Mouse (Mus musculus): ENCODE data around the gene Hfe2.
"Not testable (repeated sequence)": the region's sequence is repeated elsewhere in the genome, so short reads cannot be mapped to it uniquely, and the experiment has no call there.

The Hfe2 gene

DNA sequence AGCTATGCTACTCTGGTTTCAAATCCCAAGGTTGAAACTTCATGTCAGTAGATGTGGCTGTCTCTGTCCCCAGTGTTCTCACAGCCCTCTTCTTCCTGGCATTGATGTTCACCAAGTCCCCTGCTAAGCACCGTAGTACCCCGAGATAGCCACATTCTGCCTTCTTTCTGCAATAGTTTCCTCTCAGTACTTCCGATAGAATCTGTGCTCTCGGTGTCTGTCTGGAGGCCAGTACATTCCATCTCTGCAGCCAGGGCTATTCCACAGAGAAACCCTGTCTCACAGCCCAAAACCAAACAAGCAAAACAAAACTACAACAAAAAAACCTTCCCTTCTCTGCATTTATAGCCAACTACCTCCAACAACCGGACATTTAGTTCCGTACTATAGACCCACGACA is 28.8 kb upstream of the Hfe2 start:
- peak; percentile 72 for DNase-seq (ENCODE audit: extremely low read depth, low read depth)

DNA sequence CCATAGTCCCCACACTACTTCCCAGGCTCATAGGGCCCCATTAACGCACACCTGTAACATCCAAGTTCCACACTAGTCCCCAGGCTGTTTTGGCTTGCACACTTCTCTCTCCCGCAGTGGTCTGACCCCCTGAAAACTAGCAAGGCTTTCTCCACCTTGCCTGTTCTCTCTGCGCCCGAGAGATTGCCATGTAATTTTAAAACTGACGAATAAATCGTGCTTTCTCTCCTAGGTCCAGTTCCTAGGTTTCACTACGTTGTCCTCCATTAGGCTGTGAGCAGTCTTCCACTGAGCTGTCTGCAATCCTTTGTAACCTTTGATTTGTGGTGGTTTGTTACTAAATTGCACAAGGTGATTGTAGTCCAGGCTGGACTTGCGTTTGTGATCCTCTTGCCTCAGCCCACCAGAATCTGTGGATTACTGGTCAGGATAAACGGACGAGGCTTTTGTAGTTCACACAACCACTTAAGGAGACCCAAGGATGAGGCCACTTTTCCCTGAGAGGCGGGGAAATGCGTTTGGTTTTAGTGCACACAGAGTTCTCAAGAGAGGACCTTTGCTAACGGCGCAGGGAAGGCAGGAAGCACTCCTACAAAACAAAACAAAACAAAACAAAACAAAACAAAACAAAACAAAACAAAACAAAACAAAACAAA is 28.2 kb upstream of the Hfe2 start:
- peak; percentile 70 for DNase-seq (ENCODE audit: extremely low read depth, low read depth)

DNA sequence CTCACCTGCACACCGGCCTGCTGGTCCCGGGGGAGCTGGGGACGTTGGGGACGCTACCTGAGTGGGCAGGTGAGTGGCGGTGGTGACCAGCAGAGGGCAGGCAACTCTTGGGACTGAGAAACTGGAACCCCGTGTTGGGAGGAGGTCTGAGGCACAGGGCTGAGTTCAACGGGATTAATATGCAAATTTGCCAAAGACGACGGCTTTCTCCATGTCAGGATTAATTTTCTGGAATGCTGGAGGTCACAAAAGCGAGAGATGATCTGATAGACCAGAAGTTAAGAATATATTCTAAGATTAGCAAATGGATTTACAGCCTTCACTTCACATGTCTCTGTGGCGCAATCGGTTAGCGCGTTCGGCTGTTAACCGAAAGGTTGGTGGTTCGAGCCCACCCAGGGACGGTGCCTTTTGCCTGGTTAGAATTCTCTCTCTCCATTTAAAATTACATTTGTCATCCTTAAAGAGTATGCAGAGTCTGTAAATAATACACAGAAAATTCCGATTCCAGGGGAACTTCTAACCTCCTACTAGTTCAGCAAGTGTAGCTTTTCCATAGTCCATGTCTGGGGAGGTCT is 27.4 kb upstream of the Hfe2 start:
- peak; percentile 99 for DNase-seq (ENCODE audit: extremely low read depth, low read depth)

DNA sequence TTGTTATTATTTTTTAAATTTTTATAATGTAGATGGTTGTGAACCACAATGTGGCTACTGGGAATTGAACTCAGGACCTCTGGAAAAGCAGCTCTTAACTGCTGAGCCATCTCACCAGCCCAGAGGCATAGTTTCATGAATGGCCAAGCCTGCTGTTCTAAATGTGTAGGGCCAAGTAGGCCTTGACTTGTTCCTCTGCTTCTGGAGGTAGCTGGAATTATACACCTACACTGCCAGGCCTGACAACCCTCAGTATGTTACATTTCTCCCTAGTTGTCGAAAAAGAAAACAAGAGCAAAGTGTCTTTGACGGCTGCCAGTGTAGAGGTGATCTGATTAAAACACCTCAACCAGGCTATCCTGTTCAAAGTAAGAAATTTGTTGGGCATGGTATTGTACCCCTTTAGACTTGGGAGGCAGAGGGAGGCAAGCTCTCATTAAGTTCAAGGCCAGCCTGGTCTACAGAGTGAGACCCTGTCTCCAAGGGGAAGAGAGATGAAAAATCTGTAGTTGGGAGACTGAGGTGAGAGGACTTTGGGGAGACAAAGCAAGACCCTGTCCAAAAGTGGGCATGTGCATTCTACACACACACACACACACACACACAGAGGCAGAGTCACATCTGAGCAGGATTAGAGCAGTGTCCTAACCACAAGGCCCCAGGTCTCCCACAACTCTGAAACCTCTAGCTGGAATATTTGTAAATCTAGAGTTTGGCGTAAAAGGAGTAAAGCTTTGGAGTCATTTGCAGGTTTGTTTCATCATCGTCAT is 26.3 kb upstream of the Hfe2 start:
- peak; percentile 77 for DNase-seq (ENCODE audit: extremely low read depth, low read depth)

DNA sequence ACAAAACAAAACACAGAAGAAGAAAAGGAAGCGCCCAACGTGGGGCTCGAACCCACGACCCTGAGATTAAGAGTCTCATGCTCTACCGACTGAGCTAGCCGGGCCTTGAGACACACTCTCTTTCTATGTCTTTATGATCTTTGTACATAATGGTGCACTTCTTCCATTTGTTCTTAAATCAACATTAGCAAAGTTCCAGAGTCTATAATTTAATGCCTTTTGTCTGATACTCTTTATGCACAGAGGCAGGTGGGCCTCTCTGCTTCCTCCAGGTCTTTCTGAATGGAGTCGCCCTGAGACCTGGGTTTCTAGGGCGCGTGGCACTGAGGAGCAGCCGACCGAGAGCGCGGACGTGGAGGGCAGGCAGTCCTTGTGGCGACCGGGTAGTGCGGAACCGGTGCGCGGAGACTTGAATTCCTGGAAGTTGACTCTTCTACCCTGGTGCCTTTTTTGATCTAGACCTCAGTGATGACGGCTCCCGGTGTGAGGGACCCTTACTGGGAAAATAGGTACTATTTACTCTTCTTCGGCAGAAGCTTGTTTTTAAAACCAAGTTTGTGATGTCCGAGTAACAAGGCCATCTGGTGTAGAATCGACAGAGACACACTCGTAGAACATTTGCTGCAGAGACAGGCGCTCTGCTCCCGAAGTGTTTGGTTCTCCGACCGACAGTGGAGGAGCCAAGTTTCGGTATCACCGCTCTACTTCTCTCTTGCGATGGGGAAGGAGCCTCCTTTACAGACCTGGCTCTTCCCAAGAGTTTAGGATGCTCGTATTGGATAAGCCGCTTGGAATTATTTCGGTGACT is 25.3 kb upstream of the Hfe2 start:
- DNase-seq (ENCODE audit: extremely low read depth, low read depth): peak; percentile 91

DNA sequence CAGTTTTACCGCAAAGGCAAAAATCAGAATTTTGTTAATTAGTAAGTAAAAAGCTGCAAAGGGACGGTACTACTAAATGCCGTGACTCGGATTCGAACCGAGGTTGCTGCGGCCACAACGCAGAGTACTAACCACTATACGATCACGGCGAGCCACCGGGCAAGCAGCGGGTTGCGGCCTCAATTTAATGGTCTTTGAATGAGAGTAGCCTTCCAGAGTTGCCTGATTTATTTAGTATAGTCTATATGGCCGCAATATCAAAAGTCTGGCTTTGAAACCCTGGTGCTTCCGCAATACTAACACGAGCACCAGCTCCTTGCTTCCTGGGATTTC is 24.7 kb upstream of the Hfe2 start:
- peak; percentile 94 for DNase-seq (ENCODE audit: extremely low read depth, low read depth)

DNA sequence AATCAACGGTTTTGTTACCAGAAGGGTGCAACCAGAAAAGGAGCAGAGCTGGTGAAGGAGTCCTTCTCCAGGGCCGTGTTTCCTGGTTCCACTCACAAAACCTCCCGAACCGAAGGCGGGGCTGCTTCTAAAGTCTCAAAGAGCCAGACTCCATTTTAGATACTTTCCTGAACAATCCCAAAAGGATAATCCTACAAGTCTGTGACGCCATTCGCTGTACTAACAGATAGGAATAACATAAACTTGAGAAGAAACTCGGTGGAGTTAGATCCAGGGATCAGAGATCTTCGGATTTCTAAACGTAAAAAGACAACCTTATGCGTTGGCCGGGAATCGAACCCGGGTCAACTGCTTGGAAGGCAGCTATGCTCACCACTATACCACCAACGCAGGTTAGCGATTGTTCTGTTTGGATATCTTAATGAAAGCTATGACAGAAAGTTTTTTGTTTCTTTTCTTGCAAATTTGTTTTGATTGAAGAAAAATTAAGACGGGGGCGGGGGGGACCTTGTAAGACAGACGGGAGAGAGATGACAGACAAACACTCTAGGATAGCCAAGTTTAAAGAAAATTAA is 24.2 kb upstream of the Hfe2 start:
- DNase-seq (ENCODE audit: extremely low read depth, low read depth): peak; percentile 93

DNA sequence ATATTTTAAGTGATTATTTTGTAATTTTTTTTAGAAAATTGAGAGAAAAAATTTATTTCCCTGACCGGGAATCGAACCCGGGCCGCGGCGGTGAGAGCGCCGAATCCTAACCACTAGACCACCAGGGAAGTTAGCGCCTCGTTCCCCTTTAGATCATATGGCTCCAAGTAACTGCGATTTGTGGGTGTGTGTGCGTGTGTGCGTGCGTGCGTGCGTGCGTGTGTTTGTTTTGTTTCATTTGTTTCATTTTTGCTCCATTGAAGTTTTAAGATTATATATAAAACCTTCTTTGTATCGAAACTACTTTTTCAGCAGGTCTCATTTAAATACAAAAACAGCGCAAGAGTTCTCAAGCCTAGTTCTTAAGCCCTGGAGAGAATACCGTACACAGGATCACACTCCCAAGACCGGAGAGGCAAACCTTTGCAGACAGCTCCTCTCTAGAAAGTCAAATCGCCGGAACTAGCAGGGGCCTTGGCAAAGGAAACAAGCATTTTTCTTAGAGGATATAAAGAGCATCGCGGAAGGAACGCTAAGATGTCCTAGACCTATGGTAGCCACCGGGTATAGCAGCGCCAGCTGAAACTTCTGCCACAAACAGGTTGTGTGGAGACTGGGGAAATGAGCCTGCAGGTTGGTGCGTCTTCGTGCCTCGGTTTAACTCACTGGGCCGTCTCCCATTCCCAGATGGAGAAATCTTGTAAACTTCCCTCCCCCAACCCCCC is 23.4 kb upstream of the Hfe2 start:
- DNase-seq (ENCODE audit: extremely low read depth, low read depth): peak; percentile 90

DNA sequence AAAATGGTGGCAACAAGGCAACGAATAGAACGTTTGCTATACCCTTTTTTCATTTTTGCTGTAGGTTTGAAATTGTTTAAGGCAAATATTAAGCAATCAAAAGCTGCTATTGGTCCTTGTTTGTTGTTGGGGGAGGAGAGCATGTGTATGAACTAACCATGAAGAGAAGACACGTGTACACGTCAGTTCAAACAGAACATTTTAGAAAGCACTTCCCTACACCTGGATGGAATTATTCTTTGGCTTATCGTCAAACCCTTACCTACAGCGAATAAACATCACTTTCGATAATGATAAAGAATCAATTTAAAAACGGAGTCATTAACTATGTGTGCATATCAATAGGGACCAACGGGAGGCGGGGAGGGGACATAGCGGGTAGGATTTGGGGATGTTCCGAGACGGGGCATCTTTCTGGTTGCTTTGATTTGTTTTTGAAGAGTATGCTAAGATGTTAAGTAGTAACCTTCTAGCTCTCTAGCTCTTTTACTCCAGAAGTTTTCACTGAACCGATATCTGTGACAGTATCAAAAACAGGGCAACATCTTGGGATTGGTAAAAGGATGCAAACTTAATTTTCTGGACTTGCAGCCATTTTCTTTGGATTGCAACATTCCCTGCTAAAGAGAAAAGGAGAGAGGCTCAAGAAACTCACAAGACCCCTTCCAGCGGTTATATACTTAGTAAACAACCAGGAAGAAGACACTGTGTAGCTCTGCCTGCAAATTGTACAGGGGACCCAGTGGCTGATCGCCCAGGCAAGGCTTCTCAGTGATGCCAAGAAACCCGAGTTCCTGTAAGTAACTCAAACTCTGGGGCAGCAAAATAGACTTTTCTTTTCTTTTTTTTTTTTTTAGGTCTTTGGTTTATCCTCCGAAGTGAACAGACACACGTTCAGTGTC is 22.5 kb upstream of the Hfe2 start:
- DNase-seq (ENCODE audit: extremely low read depth, low read depth): peak; percentile 68

DNA sequence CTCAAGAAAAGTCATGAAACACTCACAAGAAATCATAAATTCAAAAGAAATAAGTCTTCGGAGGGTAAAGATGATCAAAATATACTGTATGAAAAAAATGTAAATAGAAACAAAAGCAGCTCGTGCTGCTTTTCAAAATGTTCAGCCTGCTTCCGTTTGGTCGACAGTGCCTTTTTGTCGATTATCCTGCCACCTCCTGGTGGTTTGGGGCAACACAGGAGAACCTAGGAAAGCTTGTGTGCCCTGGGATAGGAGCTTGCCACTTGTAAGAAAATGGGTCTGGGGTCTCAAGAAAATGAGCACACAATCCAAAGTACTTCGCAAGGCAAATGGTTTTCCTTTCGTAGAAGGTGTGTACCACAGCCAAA is 21.9 kb upstream of the Hfe2 start:
- peak; percentile 95 for DNase-seq (ENCODE audit: extremely low read depth, low read depth)

DNA sequence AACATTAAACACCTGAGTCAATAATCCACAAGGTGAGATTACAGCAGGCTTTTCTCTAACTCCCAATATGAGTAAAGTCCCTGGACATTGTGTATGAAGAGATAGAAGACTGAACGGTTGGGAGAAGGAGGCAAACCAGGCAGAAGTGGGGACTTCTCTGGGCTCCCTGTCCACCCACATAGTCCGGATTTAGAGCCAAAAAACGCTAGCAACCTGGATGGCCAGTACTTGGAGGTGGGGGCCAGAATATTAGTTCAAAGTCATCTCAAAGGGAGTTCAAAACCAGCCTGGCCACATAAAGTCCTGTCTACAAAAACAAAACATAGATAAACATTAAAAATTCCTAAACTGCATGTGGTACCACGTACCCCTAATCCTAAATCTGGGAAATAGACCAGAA is 21.0 kb upstream of the Hfe2 start:
- no peak for DNase-seq (ENCODE audit: extremely low read depth, low read depth)

DNA sequence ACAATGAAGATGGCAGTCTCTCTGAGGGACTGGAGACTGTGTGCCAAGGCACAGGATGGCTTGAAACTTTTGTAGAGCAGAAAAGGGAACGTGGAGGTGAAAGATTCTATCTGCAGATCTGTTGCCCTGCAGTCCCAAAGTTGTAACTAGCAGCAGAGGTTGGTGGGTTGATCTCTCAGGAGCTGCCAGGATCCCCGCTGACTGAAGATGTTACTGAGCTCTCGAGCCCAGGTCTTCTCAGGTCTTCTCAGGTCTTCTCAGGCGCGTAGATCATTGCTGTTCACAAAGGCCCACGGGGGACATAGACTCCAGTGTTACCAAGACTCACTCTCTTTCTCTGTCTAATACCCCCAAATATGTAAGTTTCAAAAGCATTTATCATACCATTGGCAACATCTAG is 20.0 kb upstream of the Hfe2 start:
- DNase-seq (ENCODE audit: extremely low read depth, low read depth): no peak

DNA sequence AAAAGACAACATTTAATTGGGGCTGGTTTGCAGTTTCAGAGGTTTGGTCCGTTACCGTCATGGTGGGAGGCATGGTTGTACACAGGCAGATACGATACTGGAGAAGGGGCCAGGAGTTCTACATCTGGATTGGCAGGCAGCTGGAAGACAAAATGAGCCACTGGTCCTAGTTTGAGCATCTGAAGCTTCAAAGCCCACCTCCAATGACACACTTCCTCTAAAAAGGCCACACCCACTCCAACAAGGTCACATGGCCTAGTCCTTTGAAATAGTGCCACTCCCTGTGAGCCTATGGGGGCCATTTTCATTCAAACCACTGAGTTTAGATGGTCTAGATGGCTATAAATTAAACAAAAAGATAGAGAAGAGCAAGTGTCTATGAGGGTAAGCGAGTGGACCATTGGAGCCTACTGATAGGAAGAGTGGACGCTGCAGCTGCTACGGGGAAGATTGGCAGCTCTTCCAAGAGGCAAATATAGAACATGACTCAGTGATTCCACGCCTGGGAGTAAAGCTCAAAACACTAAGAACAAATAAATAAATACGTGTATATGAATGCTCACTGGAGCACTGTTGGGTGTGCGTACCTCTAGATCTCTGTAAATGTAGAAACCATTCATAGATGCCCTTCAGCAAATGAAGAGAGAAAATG is 18.4 kb upstream of the Hfe2 start:
- DNase-seq (ENCODE audit: extremely low read depth, low read depth): no peak

DNA sequence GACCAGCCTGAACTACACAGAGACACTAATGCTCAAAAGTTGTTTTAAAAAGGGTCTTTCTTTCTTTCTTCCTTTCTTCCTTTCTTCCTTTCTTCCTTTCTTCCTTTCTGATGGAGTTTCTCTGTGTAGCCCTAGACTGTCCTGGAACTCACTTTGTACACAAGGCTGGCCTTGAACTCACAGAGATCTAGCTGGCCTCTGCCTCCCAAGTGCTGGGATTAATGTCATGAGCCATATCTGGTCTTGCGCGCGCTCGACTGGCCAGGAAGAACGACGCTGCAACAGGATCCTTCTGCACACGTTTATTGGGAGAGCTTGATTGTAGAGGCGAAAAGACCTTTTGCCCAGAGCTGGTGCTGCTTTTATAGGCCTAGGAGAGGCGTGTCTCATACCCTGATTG is 17.0 kb upstream of the Hfe2 start:
- DNase-seq (ENCODE audit: extremely low read depth, low read depth): not testable (repeated sequence)

DNA sequence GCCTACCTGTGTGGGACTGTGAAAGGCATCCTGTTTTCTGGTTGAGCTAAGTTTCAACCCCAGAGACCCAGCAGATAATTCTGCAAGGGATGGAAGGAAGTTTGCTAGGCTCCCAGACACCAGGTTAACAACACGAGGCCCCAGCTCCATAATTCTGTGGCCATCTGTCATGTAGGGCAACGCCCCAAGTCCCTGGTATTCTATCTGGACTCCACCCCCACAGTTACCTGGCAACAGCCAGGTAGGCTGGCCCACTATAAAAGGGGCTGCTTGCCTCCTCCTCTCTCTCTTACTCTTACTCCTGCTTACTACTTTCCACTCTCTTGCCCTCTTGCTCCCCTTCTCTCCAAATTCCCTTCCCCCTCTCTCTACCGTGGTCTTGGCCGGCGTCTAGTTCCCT is 4.8 kb upstream of the Hfe2 start:
- no peak for DNase-seq (ENCODE audit: extremely low read depth, low read depth)

DNA sequence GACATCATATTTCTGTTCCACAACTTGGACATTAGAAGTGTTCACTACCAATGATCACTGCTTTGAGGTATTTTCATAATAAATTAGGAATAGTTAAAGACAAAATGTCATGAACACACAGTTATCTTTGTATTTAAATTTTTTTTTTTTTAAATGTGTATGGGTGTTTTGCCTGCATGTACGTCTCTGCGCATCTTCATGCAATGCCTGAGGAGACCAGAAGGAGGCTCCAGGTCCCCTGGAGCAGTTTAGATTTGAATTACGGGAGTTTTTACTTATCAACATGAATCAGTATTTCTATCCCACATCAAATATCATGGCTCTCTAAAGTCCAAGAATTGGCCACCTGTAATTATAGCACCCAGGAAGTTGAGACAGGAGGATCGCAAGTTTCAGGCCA is 2.8 kb upstream of the Hfe2 start:
- peak; percentile 67 for DNase-seq (ENCODE audit: extremely low read depth, low read depth)

DNA sequence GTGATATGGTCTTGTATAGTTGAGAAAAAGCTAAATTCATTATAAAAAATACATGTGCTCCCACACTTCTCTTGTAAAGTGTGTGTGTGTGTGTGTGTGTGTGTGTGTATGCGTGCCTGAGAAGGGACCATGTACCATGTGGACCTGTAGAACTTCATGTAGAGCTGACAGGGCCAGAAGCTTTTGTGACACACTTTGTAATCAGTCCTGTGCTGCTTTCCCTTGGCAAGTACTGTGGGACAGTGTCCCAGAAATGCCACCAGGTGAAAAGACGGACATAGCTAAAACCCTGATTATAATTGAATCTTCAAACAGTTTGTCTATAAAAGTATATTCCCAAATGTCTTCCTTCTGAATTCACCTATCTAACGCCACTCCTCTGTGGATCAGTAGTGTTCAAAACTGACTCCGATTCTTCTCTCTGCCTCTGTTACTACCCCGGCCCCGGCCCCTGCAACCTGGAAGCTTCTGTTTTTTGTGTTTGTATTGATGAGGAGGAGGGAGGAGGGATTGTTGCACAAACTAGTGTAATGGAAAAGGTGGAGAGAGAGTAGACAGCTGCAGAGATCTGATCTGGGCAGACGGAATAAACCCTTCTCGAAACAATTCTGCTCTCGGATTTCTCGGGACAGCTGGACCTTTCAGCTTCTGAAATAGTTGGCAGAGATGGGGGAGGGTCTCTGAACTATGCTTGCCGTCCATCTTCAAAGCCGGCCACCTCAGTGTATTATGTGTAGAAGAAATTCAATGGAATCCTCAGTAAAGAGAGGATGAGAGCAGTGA is 753 bp upstream of the Hfe2 start:
- no peak for DNase-seq (ENCODE audit: extremely low read depth, low read depth)

DNA sequence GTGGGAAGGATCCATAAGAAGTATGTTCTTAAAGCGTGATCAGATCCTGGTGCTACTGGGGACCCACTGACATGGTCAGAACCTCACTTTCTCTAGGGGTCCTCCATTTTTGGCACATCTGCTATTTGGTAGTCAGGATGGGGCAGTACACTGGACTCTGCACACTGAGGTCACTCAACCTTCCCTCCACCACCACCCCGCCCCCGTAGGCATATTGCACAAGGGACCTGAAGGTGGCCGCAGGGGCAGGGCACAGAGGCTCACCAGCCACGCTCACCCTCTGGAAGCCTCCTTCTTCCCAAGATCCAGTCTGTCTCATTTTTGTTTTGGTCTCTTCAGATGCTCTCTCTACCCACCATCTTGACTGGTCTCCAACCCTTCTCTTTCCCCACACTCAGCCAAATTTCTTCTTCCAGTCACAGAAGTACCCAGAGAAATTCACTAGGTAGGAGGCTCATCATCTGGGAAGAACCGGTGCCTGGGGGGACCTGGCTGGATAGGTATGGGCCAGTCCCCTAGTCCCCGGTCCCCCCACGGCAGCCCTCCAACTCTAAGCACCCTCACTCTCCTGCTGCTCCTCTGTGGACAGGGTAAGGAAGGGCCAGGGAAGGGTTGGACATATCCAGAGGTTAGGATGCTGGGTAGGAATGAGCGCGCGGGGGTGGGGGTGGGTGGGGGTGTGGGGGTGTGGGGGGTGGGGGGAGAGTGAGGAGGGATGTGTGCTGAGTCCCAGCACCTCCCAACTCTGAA is 1.2 kb downstream of the Hfe2 start:
- DNase-seq (ENCODE audit: extremely low read depth, low read depth): no peak

Data from MEL-GATA-1-ER (cell line).